Mouse (Mus musculus) adrenal gland, adult (tissue): ENCODE data around the gene Gm20716.
A peak's percentile ranks its signal among the peaks of the same experiment; 100 is the strongest.

Source experiments
- DNase-seq, 2 experiments: peaks; one replicate each; pipeline ENCODE4 v3.0.0; 2022 to 2023; ENCODE audit warnings: low spot score in 1 of 2; ENCODE audit not compliant: inconsistent age in 2 of 2

Gene Gm20716

DNA sequence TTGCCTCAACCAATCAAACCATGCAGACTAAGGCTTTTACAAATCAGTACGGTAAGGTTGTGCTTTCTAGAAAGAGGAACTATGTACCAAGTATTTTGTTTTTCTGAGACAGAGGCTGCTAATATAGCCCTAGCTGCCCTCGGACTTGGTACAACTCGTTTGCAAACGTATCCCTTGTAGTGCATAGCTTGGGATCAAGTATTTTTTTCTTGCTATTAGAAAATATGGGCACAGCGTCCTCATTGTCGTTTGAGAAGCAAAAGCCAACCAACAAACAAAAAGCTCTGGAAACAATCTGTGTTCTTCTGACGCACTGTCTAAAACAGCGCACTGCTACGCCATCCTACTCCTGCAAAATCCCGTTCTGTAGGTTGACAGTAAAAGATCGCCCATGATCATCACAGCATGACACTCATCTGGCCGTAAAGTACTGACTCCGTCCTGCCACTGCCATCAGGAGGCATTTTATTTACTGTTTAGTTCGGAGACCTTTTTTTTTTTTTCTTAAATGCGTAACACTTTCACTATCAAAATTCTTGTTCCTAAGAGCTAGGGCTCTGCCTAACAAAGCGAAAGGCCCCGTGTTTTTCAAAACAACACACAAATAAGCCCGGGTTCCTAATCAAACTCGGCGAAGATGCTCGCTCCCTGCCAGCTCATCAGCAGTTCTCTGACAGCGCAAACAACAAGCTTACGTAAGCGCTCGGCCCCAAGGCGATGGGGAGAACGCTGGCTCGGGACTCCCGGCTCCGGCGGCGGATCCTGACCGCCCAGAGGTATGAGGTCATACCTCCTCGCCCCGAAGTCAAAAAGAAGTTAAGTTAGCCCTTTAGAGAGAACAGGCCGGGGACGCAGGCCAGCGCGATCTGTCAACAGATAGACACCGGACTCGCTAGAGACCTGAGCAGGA is 793 bp downstream of the Gm20716 start:
- peak; percentile 72 to 89 for DNase-seq

DNA sequence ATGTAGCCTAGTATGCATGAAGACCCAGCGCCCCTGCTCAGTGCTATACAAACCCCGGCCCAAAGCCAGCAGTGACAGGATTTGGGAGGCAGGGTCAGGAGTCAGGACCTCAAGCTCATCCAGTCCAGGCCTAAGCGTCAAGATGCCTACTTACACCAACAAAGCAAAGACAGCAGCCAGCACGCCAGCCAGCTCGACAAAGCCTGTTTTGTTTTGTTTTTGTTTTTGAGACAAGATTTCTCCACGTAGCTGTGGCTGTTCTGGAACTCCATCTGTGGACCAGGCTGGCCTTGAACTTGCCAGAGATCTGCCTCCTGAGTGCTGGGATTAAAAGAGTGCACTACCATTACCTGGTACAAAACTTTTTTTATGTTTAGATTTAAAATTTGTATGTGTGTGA is 6.8 kb downstream of the Gm20716 start:
- no peak for DNase-seq

DNA sequence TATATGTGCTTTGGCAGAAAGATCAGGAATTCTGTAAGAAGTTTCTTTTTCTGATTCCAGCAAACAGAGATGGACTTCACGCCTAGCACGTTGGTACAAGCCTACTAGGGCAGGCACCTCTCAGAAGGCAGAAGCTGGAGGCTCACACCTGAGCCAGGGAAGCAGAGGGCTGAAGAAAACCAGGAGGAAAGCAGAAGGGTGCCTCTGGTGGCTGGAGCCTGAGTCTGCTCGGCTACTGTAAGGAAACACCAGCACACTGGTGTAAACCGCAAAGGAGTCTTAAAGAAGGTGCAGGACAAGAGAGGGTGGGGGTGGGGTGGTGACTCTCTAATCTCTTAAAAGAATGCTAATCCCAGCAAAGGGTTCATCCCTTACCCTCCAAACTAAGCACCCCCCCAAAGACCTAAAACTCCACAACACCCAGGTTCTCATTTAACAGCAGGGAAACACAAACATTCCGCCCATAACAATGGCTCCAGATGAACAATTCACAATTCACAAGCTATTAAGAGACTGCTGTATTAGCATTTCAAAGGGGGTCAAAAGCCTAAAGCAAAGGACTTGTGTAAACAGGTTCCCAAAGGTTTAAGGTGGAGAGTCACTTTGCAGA is 16.3 kb downstream of the Gm20716 start:
- DNase-seq: no peak

- no peak for DNase-seq
Observed at GRCm38 (mm10) chr2:168207883-168208282, 22.3 kb downstream of the Gm20716 start.

DNA sequence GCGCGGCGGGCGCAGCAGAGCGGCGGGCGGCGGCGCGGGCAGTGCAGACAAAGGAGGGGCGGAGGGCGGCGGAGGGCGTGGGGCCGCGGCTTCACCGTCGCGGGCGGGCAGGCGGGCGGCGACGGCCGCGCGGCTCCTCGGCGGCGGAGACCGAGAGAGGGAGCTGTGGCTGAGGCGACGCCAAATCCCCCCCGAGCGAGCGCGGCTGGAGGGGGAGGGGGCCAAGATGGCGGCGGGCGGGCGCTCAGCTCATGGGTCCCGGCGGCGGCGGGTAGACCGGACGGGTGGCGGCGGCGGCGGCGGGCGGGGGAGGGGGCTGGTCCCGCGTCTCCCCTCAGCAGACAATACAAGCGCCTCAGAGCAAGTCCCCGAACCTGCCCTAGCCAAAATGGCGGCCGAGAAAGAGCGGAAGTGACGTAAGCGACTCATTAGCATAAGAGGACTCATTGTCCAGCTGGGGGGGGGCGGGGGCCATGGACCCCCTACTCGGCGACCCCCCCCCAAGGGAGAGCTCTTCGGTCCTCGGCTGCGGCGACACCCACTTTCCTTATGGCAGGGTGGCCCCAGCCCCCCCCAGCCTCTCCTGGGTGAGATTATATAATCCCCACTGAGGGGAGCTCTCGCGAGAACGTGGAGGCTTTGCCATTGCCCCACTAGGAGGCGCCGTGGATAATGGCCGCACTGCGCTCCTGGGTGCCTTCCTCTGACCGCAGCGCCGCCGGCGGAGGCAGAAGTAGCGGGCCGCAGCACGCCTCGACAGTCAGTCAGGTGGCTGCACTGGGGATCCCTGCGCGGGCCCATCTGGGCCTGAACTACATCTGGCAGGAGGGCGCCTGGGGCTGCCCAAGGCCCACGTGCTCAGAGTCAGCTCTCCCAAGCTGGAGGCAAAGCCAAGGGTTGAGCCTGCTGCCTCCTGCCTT is 23.2 kb downstream of the Gm20716 start, which contains the start of gene Adnp:
Gene Adnp (minus strand): TSS at position 388 of the 920 bp plus-strand sequence.
- DNase-seq: peak; percentile 97 to 99

DNA sequence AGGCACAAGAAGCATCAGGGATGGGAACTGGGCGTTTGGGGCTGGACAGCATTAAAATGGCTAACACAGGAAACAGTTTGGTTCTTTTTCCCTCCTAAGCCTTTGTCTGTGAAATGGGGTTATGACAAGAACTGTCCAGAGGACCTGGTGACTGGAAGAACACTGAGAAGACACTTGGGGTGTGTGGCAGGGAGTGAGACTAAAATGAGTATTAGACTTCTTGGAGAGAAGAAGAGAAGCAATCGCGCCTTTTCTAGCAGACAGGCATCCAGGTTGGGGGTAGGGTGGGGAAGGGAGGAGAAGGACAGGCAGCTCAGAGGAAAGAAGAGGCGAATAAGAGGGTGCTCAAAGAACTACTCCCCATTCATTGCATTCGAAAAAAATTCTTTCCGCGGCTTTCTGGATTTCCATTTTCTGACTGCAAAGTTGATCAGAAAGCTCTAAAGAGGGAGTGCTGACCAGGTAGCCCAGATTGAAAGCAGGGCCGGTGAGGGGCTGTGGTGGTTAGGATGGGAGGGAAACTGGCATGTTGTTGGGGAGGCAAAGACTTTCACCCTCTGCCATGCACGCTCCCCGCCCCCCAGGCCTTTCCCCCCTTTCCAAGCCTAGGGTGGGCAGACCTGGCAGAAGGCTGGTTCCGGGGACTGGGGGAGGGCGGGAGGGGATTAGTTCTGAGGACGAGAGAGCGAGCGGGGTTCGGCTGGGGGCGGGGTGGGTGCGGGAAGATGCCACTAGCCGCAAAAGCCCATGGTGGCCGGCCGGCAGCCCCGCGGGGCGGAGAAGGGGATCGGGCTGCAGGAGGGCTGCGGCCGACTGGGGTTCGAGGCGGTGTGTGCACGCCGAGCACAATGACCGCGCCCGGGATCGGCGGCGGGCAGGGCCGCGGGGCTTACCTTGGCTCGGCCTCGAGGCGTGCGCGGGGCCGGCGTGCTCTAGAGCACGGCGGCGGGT is 24.2 kb downstream of the Gm20716 start:
- DNase-seq: peak; percentile 54 to 77

DNA sequence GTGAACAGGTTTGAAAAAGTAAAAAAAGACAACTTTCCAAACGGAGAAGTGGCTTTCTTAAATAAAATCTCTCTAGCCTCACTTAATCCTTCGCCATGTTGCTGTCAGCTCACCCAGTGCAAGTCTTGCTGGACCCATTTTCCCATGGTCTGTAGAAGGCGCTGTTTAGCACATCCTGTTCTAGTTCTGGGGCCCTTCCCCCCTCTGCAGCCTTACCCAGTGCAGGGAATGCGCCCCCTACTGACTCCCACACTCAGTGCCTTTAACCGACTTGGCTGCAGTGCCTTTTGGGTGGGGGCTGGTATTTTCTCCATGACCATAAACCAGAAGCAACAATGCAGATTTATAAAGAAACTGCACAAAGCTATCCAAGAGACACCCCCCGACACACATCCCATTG is 24.9 kb downstream of the Gm20716 start:
- DNase-seq: peak; percentile 89 to 97

- DNase-seq: no peak
Observed at GRCm38 (mm10) chr2:168204476-168204999, 25.6 kb downstream of the Gm20716 start.

DNA sequence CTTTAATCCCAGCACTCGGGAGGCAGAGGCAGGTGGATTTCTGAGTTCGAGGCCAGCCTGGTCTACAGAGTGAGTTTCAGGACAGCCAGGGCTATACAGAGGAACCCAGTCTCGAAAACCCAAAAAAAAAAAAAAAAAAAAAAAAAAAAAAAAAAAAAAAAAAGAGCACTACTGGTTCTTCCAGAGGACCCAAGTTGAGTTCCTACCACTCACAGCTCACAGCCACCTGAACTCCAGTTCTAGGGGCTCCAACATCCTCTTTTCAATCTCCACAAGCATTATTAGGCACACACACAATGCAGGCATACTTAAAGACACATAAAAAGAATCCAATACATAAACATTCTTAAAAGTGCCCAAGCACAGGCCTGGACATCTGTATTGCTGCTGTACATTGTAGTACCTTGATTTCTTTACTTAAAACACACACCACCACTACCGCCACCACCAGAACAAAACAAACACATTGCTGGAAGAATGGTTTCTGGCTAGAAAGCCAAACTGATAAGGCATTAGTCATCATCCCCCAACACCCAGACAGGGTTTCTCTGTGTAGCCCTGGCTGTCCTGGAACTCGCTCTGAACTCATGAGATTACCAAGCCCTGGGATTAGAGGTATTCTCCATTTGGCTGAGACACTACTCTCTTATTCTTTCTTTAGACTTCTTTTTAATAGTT is 30.0 kb downstream of the Gm20716 start:
- peak; percentile 23 to 66 for DNase-seq

- DNase-seq: no peak
Observed at GRCm38 (mm10) chr2:168199476-168199875, 30.7 kb downstream of the Gm20716 start.

GRCm38 (mm10) chr2:168198421-168198820 is 31.7 kb downstream of the Gm20716 start:
- peak in 1 of 2 experiments; percentile 62 for DNase-seq

GRCm38 (mm10) chr2:168195721-168196120 is 34.4 kb downstream of the Gm20716 start:
- DNase-seq: no peak

DNA sequence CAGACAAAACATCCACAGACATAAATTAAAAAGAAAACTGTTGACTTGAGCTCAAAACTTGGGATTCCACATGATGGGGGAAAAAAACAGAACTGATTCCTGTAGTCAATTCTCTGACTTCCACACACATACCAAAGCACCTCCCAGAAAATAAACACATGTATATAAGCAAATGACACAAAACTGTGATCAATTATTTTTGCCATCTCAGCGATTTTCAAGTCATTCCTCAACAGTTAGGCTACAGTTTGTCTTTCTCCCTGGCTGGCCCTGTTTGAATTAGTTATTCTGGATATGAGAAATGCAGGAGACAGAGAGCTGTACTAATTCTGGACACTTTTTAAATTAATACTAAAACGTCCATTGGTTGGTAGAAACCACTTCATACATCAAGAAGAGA is 36.5 kb downstream of the Gm20716 start:
- DNase-seq: no peak

DNA sequence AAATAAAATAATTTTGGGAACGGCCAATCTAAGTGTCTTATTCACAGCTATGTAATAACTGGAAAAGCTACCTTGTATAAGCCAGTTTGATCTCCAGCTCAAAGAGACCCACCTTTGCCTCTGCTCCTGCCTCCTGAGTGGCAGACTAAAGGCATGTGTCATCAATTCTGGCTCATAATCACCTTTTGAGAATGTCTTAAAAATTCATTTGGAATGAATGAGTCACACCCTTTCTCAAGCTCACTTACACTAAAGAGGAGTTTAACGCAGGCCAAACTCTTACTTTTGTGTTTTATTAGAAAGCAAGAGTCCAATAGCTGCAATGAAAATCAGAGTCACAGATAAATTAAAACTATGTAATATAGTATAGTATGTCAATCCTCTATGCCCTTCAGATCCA is 38.3 kb downstream of the Gm20716 start:
- DNase-seq: no peak

- no peak for DNase-seq
Observed at GRCm38 (mm10) chr2:168175946-168176345, 54.2 kb downstream of the Gm20716 start.

GRCm38 (mm10) chr2:168170167-168170685 is 59.9 kb downstream of the Gm20716 start:
- peak; percentile 88 to 95 for DNase-seq

GRCm38 (mm10) chr2:168169800-168170113 is 60.4 kb downstream of the Gm20716 start:
- no peak for DNase-seq

GRCm38 (mm10) chr2:168168892-168169799 is 61.0 kb downstream of the Gm20716 start:
- peak in 1 of 2 experiments; percentile 39 for DNase-seq
